Mouse (Mus musculus) forebrain, embryonic 11.5 days (tissue): ENCODE results near the gene Ltb. TPM values are rescaled to one million over a fixed set of nuclear protein-coding genes. Genes with fewer than 3 reads are reported as not detected.
A peak's percentile ranks its signal among the peaks of the same experiment; 100 is the strongest.

Experiments used
- ATAC-seq: fragments of 200-750 bp; cut with Nextera tagmentation; replicated peaks from 2 replicates; pipeline ENCODE4 v1.8.0; 2017; ENCODE audit warnings: moderate TSS enrichment; ENCODE audit not compliant: low FRiP score
- DNase-seq: peaks from one replicate; pipeline ENCODE4 v3.0.0-alpha.2; 2017; ENCODE audit warnings: low spot score
- H3K27ac ChIP-seq: fragments of 300-500 bp; sonication (generic); 2 replicates; pipeline ENCODE4 v1.5.1; 2014; ENCODE audit warnings: low read depth, low read length
- H3K27me3 ChIP-seq: fragments of 300-500 bp; sonication (generic); 2 replicates; pipeline ENCODE4 v1.6.1; 2014; ENCODE audit warnings: mild to moderate bottlenecking, low read length, mixed read lengths; ENCODE audit not compliant: control insufficient read depth, insufficient read depth
- H3K36me3 ChIP-seq: fragments of 300-500 bp; sonication (generic); 2 replicates; pipeline ENCODE4 v1.6.1; 2014; ENCODE audit warnings: mild to moderate bottlenecking, low read length, moderate library complexity, mixed read lengths; ENCODE audit not compliant: control insufficient read depth, insufficient read depth
- H3K4me1 ChIP-seq: fragments of 300-500 bp; sonication (generic); replicated peaks from 2 replicates; pipeline ENCODE4 v1.6.1; 2014; ENCODE audit warnings: low read length, mixed read lengths; ENCODE audit not compliant: control insufficient read depth, insufficient read depth
- H3K4me2 ChIP-seq: fragments of 300-500 bp; sonication (generic); 2 replicates; pipeline ENCODE4 v1.6.1; 2014; ENCODE audit warnings: low read depth, mild to moderate bottlenecking, low read length, moderate library complexity, mixed read lengths; ENCODE audit not compliant: severe bottlenecking
- H3K4me3 ChIP-seq: fragments of 300-500 bp; sonication (generic); 2 replicates; pipeline ENCODE4 v1.5.1; 2014; ENCODE audit warnings: low read depth, low read length
- H3K9ac ChIP-seq: fragments of 300-500 bp; sonication (generic); 2 replicates; pipeline ENCODE4 v1.6.1; 2014; ENCODE audit warnings: low read length
- H3K9me3 ChIP-seq: fragments of 300-500 bp; sonication (generic); 2 replicates; pipeline ENCODE4 v1.6.1; 2016; ENCODE audit warnings: low read length, mixed read lengths; ENCODE audit not compliant: control insufficient read depth
- whole genome bisulfite sequencing: fragments of 180-500 bp; shearing (Covaris S2); extraction: QIAGEN DNeasy Blood & Tissue Kit; methylation state at CpG from one replicate; pipeline ENCODE4 v1.1.7; 2014; 5-methylcytosine and 5-hydroxymethylcytosine counted together
- polyA plus RNA-seq: library from polyadenylated mRNA; unstranded; fragments of >200 nt; fragmentation: Nextera tagmentation; extraction: Ambion mirVana; gene quantifications from 2 replicates; pipeline ENCODE4 v1.2.1, GENCODE M21; 2014

Ltb gene
- polyA plus RNA-seq, 1 experiment from 2014 or later: 0.17 TPM

GRCm38 (mm10) chr17:35162730-35163129, 31.5 kb upstream of the Ltb start:
- peaks cover 9% of the 10 kb centered on the region for H3K4me1 ChIP-seq
- H3K9me3 ChIP-seq: no peaks in the 10 kb centered on the region
- no peaks in the 10 kb centered on the region for H3K27me3 ChIP-seq
- 66% methylated on average over 12 of the region's 12 CpGs for whole genome bisulfite sequencing
- H3K27ac ChIP-seq: no peak overlapping the region
- H3K4me2 ChIP-seq: peak overlapping the region; percentile 93
- H3K36me3 ChIP-seq: peaks cover 38% of the 10 kb centered on the region
- peak; percentile 53 for DNase-seq
- H3K9ac ChIP-seq: peak overlapping the region; percentile 100
- no peak for ATAC-seq
- H3K4me3 ChIP-seq: peak overlapping the region; percentile 100

- DNase-seq (no peak), ATAC-seq (no peak)
- Histone ChIP-seq H3K9ac (peak overlapping the region; percentile 100), H3K9me3 (no peaks in the 10 kb centered on the region), H3K36me3 (peaks cover 31% of the 10 kb centered on the region), H3K4me1 (peaks cover 9% of the 10 kb centered on the region), H3K4me3 (peak overlapping the region; percentile 100), H3K4me2 (peak overlapping the region; percentile 93), H3K27me3 (no peaks in the 10 kb centered on the region), H3K27ac (peak overlapping the region; percentile 95)
- WGBS: 20% methylated on average over 8 of the region's 8 CpGs
Observed at GRCm38 (mm10) chr17:35163326-35164081, 30.7 kb upstream of the Ltb start.

- WGBS: 0% methylated on average over 26 of the region's 28 CpGs
- no peak for ATAC-seq
- H3K9ac ChIP-seq: peak overlapping the region; percentile 100
Observed at GRCm38 (mm10) chr17:35164218-35164567, 30.0 kb upstream of the Ltb start.

GRCm38 (mm10) chr17:35164568-35165450, 29.4 kb upstream of the Ltb start, which contains the start of gene Prrc2a:
Gene Prrc2a, minus strand, starts transcription at chr17:35164897.
- peak within 1 kb of the TSS; percentile 95 for H3K27ac ChIP-seq
- peak within 1 kb of the TSS; percentile 100 for H3K4me3 ChIP-seq
- peaks cover 21% of the 10 kb centered on the region for H3K36me3 ChIP-seq
- peaks cover 9% of the 10 kb centered on the region for H3K4me1 ChIP-seq
- H3K9ac ChIP-seq: peak within 1 kb of the TSS; percentile 100
- no peaks in the 10 kb centered on the region for H3K27me3 ChIP-seq
- peak within 1 kb of the TSS; percentile 93 for H3K4me2 ChIP-seq
- H3K9me3 ChIP-seq: no peaks in the 10 kb centered on the region
- ATAC-seq: peak; percentile 94
- DNase-seq: peak; percentile 98
- 1% methylated on average over 74 of the region's 89 CpGs for WGBS

More at GRCm38 (mm10) chr17:35164218-35164567, 30.0 kb upstream of the Ltb start:
- no peaks in the 10 kb centered on the region for H3K27me3 ChIP-seq
- H3K27ac ChIP-seq: peak overlapping the region; percentile 95
- DNase-seq: no peak
- peak overlapping the region; percentile 93 for H3K4me2 ChIP-seq
- peaks cover 9% of the 10 kb centered on the region for H3K4me1 ChIP-seq
- H3K36me3 ChIP-seq: peaks cover 27% of the 10 kb centered on the region
- no peaks in the 10 kb centered on the region for H3K9me3 ChIP-seq
- H3K4me3 ChIP-seq: peak overlapping the region; percentile 100

- Histone ChIP-seq H3K36me3 (peaks cover 14% of the 10 kb centered on the region), H3K27me3 (no peaks in the 10 kb centered on the region), H3K9me3 (no peaks in the 10 kb centered on the region), H3K9ac (peak overlapping the region; percentile 69), H3K4me1 (peaks cover 9% of the 10 kb centered on the region), H3K4me2 (peak overlapping the region; percentile 67), H3K27ac (peak overlapping the region; percentile 95), H3K4me3 (peak overlapping the region; percentile 100)
- WGBS: 25% methylated on average over 12 of the region's 12 CpGs
- DNase-seq (no peak), ATAC-seq (peak; percentile 85)
Observed at GRCm38 (mm10) chr17:35165451-35166155, 28.6 kb upstream of the Ltb start.

- Histone ChIP-seq H3K27me3 (no peaks in the 10 kb centered on the region), H3K4me3 (peak overlapping the region; percentile 100; the same call in 1 of the 2 replicates), H3K36me3 (peaks cover 6% of the 10 kb centered on the region), H3K4me1 (peaks cover 9% of the 10 kb centered on the region), H3K4me2 (peak overlapping the region; percentile 67), H3K9me3 (no peaks in the 10 kb centered on the region), H3K27ac (peak overlapping the region; percentile 95), H3K9ac (peak overlapping the region; percentile 69)
- DNase-seq: no peak
- 74% methylated on average over 8 of the region's 8 CpGs for WGBS
- no peak for ATAC-seq
Observed at GRCm38 (mm10) chr17:35166352-35167035, 27.7 kb upstream of the Ltb start.

GRCm38 (mm10) chr17:35167794-35168193, 26.4 kb upstream of the Ltb start:
- Histone ChIP-seq H3K36me3 (no peaks in the 10 kb centered on the region), H3K4me3 (no peak overlapping the region), H3K27ac (no peak overlapping the region), H3K9me3 (no peaks in the 10 kb centered on the region), H3K27me3 (no peaks in the 10 kb centered on the region), H3K9ac (no peak overlapping the region), H3K4me2 (no peak overlapping the region), H3K4me1 (peaks cover 6% of the 10 kb centered on the region)
- 87% methylated on average over 7 of the region's 7 CpGs for WGBS
- ATAC-seq (no peak), DNase-seq (no peak)
